Comparison of ENCODE assay signal across 21 mouse cellular contexts in the genomic region with DNA sequence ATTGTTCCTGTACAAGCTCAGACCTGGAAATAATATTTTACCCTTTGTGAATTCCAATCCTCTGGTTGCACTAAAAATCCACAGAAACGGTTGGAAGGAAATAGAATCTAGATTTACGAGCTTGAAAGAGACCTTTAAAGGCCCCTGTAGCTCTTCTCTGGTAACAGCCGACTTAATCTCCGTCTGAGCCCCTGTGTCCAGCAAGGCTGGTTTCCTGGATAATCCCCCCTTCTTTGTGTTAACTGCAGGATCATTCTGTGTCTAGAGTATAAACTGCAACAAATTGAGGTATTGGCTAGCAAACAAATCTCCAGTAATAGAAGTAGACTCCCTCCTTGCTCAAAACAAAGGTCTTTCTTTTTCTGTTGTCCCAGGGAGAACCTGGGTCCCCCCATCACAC. TPM values are rescaled to one million over a fixed set of nuclear protein-coding genes. Genes with fewer than 3 reads are reported as not detected.
"Had no signal": no experiment of that assay in that cellular context is flagged by ENCODE, and none has a peak within 500 bp of the region (broad histone marks: within the 10 kb centered on the region; RNA-seq: fewer than 3 reads in every experiment).

No protein-coding gene starts in this region.

- H3K36me3 ChIP-seq: kidney, embryonic 15.5 days; limb, embryonic 15.5 days; midbrain, embryonic 12.5 days; midbrain, embryonic 15.5 days; neural tube, embryonic 12.5 days; neural tube, embryonic 15.5 days had no signal

- H3K27ac ChIP-seq: kidney, embryonic 15.5 days; limb, embryonic 15.5 days; liver, embryonic 14.5 days; midbrain, embryonic 12.5 days; midbrain, embryonic 15.5 days; neural tube, embryonic 12.5 days; neural tube, embryonic 15.5 days had no signal

- DNase-seq: kidney, adult 8-10 months; kidney, postnatal 14 days; kidney, postnatal 4 days; liver, postnatal 0 days; lung, embryonic 14.5 days; right cerebral cortex, adult 18-20 months; right cerebral cortex, postnatal 14 days; right cerebral cortex, postnatal 4 days; thymus, adult 18-20 months; thymus, postnatal 36 days had no signal

- H3K4me3 ChIP-seq: kidney, embryonic 15.5 days; limb, embryonic 15.5 days; midbrain, embryonic 12.5 days; midbrain, embryonic 15.5 days; neural tube, embryonic 12.5 days; neural tube, embryonic 15.5 days had no signal

- H3K27me3 ChIP-seq: limb, embryonic 15.5 days; midbrain, embryonic 12.5 days; midbrain, embryonic 15.5 days; neural tube, embryonic 12.5 days; neural tube, embryonic 15.5 days had no signal

- H3K9ac ChIP-seq: kidney, embryonic 15.5 days; limb, embryonic 15.5 days; liver, embryonic 14.5 days; liver, postnatal 0 days; lung, embryonic 14.5 days; midbrain, embryonic 12.5 days; midbrain, embryonic 15.5 days; neural tube, embryonic 12.5 days; neural tube, embryonic 15.5 days had no signal

- H3K9me3 ChIP-seq: kidney, embryonic 15.5 days; limb, embryonic 15.5 days; midbrain, embryonic 12.5 days; midbrain, embryonic 15.5 days; neural tube, embryonic 12.5 days; neural tube, embryonic 15.5 days had no signal

- H3K4me1 ChIP-seq: limb, embryonic 15.5 days; midbrain, embryonic 12.5 days; midbrain, embryonic 15.5 days; neural tube, embryonic 12.5 days; neural tube, embryonic 15.5 days had no signal

- H3K4me2 ChIP-seq: kidney, embryonic 15.5 days; limb, embryonic 15.5 days; liver, embryonic 11.5 days; lung, embryonic 14.5 days; midbrain, embryonic 12.5 days; midbrain, embryonic 15.5 days; neural tube, embryonic 12.5 days; neural tube, embryonic 15.5 days had no signal

- ATAC-seq: intestine, postnatal 0 days; liver, postnatal 0 days; lung, postnatal 0 days; midbrain, embryonic 15.5 days had no signal

RNA-seq across cellular contexts. Expression of gene Slc1a1, which starts 56.5 kb away (rescaled TPM):
- polyA plus RNA-seq: liver, embryonic 14.5 days; macrophage had no signal
